20 mouse cellular contexts compared by ENCODE assay signal in the genomic region with DNA sequence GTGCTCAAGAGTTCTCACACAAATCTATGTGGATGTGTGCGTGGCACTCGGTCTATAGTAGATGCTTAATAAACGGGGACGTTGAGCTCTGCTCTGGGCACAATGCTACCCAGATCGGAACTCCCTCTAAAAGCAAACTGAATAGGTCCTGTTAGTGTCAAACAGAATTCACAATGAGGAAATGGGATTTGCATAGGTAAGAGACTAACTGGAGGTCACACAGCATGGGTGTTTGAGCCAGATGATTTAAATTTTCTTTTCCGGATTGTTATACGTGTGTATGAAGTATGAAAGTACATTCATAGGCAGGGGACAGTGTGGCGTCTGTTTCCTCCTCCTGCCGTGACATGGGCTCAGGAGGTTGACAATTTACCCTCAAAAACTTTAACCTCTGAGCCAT.
DNase-seq lines count a peak whose midpoint lies in the region; ATAC-seq lines count a peak whose summit lies in the region.
"Had no signal": no experiment of that assay in that cellular context is flagged by ENCODE, and none has a peak within 500 bp of the region (broad histone marks: within the 10 kb centered on the region; RNA-seq: fewer than 3 reads in every experiment).

No protein-coding gene starts in this region.

- DNase-seq in spleen, postnatal 36 days (ENCODE audit: low spot score in 2 of 2), result peak; percentile 12
- no peak for DNase-seq in spleen, postnatal 10 days (ENCODE audit: low spot score in 2 of 2)
- DNase-seq in B cell, adult 2 months, result peak; percentile 26 to 32
- no peak for DNase-seq in urinary bladder, postnatal 10 days (ENCODE audit: low spot score)
- no peak for DNase-seq in embryo, embryonic 11 days
- no peak for DNase-seq in cerebellum, postnatal 36 days
- DNase-seq: adrenal gland, adult 2 months; adrenal gland, postnatal 10 days; adrenal gland, postnatal 25 days; cerebellum, adult 11 months; cerebellum, adult 18-20 months; cerebellum, adult 8-10 months; cerebellum, adult 9-11 months; cerebellum, postnatal 14 days; forebrain, postnatal 0 days had no signal

- peak; percentile 34 for ATAC-seq in neutrophil, adult 5-6 weeks (ENCODE audit: extremely low read depth, insufficient number of reproducible peaks, low FRiP score, poor library complexity, severe bottlenecking)
- ATAC-seq: activated CD4-positive, CD25-positive, alpha-beta regulatory T cell, adult 4 months; forebrain, embryonic 13.5 days; forebrain, embryonic 15.5 days; forebrain, postnatal 0 days; Patski had no signal

Comparison
In these comparisons a context has a peak if more than half of its experiments do, and no peak if none do; other contexts are left out.
1. DNase-seq: peak in spleen, postnatal 36 days (2 of 2) and B cell, adult 2 months (2 of 2); none in spleen, postnatal 10 days (0 of 2), urinary bladder, postnatal 10 days (single experiment), embryo, embryonic 11 days (single experiment) and cerebellum, postnatal 36 days (0 of 2).